Mouse (Mus musculus) ovary, postnatal 14 days (tissue): ENCODE measurements around the gene Setdb2.
A peak's percentile ranks its signal among the peaks of the same experiment; 100 is the strongest.

Source experiments
- DNase-seq: peaks from one replicate; pipeline ENCODE4 v3.0.0; 2022; ENCODE audit warnings: low spot score

Setdb2 gene

DNA sequence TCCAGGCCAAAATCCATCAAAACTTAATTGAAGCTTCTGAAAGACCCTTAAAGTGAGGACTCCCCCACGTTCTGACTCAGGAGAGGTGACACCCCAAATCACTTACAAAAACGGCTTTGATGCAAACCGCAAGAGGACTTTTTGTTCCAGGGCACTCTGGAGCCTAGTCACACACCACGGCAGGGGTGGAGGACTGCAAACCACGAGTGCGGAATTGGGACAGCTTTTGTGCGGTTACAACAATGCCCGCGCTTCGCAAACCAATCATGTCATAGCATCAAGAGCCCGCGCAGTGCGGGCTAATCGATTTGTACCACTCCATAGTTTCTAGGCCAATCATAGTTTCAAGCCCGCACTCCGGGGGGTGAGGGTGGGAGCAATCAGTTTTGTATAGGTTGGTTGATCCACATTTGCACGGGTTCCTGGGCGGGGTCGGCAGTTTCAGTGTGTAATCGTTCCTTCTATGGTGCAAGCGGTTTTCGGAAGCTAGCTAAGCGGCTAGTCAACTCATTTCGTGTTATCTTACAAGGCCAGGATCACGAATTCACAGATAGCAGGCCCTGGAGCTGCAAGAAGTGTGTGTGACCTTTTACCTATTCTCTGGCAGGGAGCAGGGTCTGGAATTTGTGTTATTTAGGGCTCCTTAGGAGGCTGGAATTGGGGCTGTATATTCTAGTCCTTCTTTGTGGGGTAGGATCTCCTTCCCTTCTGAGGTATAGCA is 70.2 kb downstream of the Setdb2 start:
- DNase-seq: no peak

DNA sequence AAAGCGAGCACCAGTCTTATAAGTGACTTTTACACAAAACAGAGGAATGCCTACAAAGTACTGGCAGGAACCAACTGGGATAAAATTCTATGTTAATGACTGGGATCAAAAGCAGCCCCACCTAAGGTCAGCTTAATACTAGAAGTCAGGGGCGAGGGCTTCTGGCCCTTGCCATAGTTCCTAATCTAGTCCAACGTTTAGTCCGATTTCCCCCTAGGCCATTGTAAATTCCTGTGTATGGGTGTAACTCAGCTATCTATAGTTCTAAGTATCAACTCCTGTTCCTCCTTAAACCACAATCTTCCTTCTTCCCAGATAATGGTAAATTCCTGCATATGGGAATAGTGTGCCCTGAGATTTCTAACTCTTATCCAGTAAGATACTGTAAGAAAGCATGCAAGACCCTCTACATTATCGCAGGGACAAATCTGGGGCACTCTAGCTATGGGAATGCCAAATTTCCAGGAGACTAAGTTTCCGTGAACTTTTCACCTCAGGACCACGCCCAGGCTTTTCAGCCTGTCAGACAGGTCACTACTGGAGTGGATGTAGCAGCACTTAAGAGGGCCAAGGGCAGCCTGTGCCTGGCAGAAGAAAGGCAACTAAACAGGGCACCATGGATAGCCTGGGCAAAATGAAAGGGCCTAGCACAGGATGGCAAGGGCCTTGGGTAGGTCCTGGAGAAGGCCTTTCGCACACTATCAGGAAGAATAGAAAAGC is 74.1 kb downstream of the Setdb2 start:
- DNase-seq: no peak

DNA sequence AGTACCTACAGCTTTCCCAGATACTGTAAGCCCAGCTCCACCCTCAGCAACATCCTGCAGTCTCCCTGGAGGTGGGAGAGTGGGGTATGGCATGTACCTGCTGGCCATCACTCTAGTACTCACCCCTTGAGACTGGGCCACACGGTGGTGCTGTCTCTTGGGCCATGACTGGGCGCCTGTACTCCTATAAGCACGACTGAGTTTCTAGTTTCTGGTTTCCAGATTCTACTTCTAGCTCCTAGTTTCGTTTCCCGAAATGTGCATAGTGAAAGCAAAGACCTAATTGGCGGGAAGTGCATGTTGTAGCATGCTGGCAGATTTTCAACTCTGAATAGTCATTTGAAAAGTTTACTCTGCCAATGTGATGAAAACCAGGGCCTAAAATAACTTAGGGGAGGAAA is 75.4 kb downstream of the Setdb2 start, which contains the start of gene Phf11d:
Gene Phf11d (minus strand): TSS at position 227 of the 401 bp plus-strand sequence.
- peak; percentile 13 for DNase-seq
